Mouse (Mus musculus): ENCODE measurements around the gene Lmntd1. TPM values are rescaled to one million over a fixed set of nuclear protein-coding genes. Genes with fewer than 3 reads are reported as not detected.

Lmntd1 gene
- polyA plus RNA-seq, 1 experiment from 2014 or later = not detected

- Histone ChIP-seq H3K4me1 (replicated peaks) (no peaks in the 10 kb centered on the region), H3K36me3 (replicated peaks) (no peaks in the 10 kb centered on the region), H3K4me3 (replicated peaks) (no peak overlapping the region), H3K27ac (replicated peaks) (no peak overlapping the region), H3K9me3 (replicated peaks) (no peaks in the 10 kb centered on the region), H3K27me3 (no peaks in the 10 kb centered on the region; the same call in 1 of the 2 replicates), H3K9ac (no peak overlapping the region), H3K4me2 (no peak overlapping the region)
- ATAC-seq (ENCODE audit: insufficient read depth) = no peak
- WGBS (ENCODE audit: insufficient replicate concordance) = 29% methylated on average over 2 of the region's 2 CpGs
These were observed 242.1 kb downstream of the Lmntd1 start for GRCm38 (mm10) chr6:145372066-145372465.

GRCm38 (mm10) chr6:145371586-145371985 lies 242.5 kb downstream of the Lmntd1 start:
- ATAC-seq (ENCODE audit: insufficient read depth) = no peak
- H3K9ac ChIP-seq = no peak overlapping the region
- 60% methylated on average over 4 of the region's 4 CpGs for WGBS (ENCODE audit: insufficient replicate concordance)
- H3K4me2 ChIP-seq = no peak overlapping the region
- H3K4me1 ChIP-seq (replicated peaks) = no peaks in the 10 kb centered on the region
- no peaks in the 10 kb centered on the region for H3K36me3 ChIP-seq (replicated peaks)
- H3K27me3 ChIP-seq = no peaks in the 10 kb centered on the region; the same call in 1 of the 2 replicates
- no peak overlapping the region for H3K27ac ChIP-seq (replicated peaks)
- no peaks in the 10 kb centered on the region for H3K9me3 ChIP-seq (replicated peaks)
- no peak overlapping the region for H3K4me3 ChIP-seq (replicated peaks)

GRCm38 (mm10) chr6:145370302-145370701 lies 243.8 kb downstream of the Lmntd1 start:
- Histone ChIP-seq H3K9ac (no peak overlapping the region), H3K36me3 (replicated peaks) (no peaks in the 10 kb centered on the region), H3K4me2 (no peak overlapping the region), H3K9me3 (replicated peaks) (no peaks in the 10 kb centered on the region), H3K27me3 (no peaks in the 10 kb centered on the region), H3K4me3 (replicated peaks) (no peak overlapping the region), H3K4me1 (replicated peaks) (no peaks in the 10 kb centered on the region), H3K27ac (replicated peaks) (no peak overlapping the region)
- WGBS (ENCODE audit: insufficient replicate concordance) = 62% methylated on average over 3 of the region's 3 CpGs
- ATAC-seq (ENCODE audit: insufficient read depth) = no peak

GRCm38 (mm10) chr6:145369290-145369689 lies 244.8 kb downstream of the Lmntd1 start:
- no peaks in the 10 kb centered on the region for H3K27me3 ChIP-seq
- H3K36me3 ChIP-seq (replicated peaks) = no peaks in the 10 kb centered on the region
- WGBS (ENCODE audit: insufficient replicate concordance) = 47% methylated on average over 4 of the region's 4 CpGs
- H3K27ac ChIP-seq (replicated peaks) = no peak overlapping the region
- H3K4me2 ChIP-seq = no peak overlapping the region
- H3K9ac ChIP-seq = no peak overlapping the region
- H3K4me1 ChIP-seq (replicated peaks) = no peaks in the 10 kb centered on the region
- H3K9me3 ChIP-seq (replicated peaks) = no peaks in the 10 kb centered on the region
- no peak overlapping the region for H3K4me3 ChIP-seq (replicated peaks)
- ATAC-seq (ENCODE audit: insufficient read depth) = no peak

- H3K4me2 ChIP-seq = no peak overlapping the region
- no peaks in the 10 kb centered on the region for H3K4me1 ChIP-seq (replicated peaks)
- 79% methylated on average over 11 of the region's 11 CpGs for WGBS (ENCODE audit: insufficient replicate concordance)
- H3K27ac ChIP-seq (replicated peaks) = no peak overlapping the region
- no peak overlapping the region for H3K9ac ChIP-seq
- H3K9me3 ChIP-seq (replicated peaks) = no peaks in the 10 kb centered on the region
- H3K27me3 ChIP-seq = no peaks in the 10 kb centered on the region
- no peak overlapping the region for H3K4me3 ChIP-seq (replicated peaks)
- no peaks in the 10 kb centered on the region for H3K36me3 ChIP-seq (replicated peaks)
- no peak for ATAC-seq (ENCODE audit: insufficient read depth)
These were observed 247.6 kb downstream of the Lmntd1 start for GRCm38 (mm10) chr6:145366488-145366887.

GRCm38 (mm10) chr6:145363698-145364097 lies 250.4 kb downstream of the Lmntd1 start:
- no peaks in the 10 kb centered on the region for H3K27me3 ChIP-seq
- H3K27ac ChIP-seq (replicated peaks) = no peak overlapping the region
- no peak for ATAC-seq (ENCODE audit: insufficient read depth)
- no peak overlapping the region for H3K9ac ChIP-seq
- WGBS (ENCODE audit: insufficient replicate concordance) = 43% methylated on average over 7 of the region's 7 CpGs
- no peaks in the 10 kb centered on the region for H3K36me3 ChIP-seq (replicated peaks)
- peaks cover 6% of the 10 kb centered on the region for H3K4me1 ChIP-seq (replicated peaks)
- no peak overlapping the region for H3K4me2 ChIP-seq
- H3K9me3 ChIP-seq (replicated peaks) = no peaks in the 10 kb centered on the region
- H3K4me3 ChIP-seq (replicated peaks) = no peak overlapping the region

- Histone ChIP-seq H3K36me3 (replicated peaks) (no peaks in the 10 kb centered on the region), H3K4me3 (replicated peaks) (no peak overlapping the region), H3K4me1 (replicated peaks) (peaks cover 6% of the 10 kb centered on the region), H3K9ac (no peak overlapping the region), H3K27me3 (no peaks in the 10 kb centered on the region), H3K9me3 (replicated peaks) (no peaks in the 10 kb centered on the region), H3K4me2 (no peak overlapping the region), H3K27ac (replicated peaks) (no peak overlapping the region)
- ATAC-seq (ENCODE audit: insufficient read depth) = peak; percentile 43
- WGBS (ENCODE audit: insufficient replicate concordance) = 51% methylated on average over 12 of the region's 12 CpGs
These were observed 252.9 kb downstream of the Lmntd1 start for GRCm38 (mm10) chr6:145361109-145361694.

GRCm38 (mm10) chr6:145359470-145360430 lies 254.4 kb downstream of the Lmntd1 start:
- Histone ChIP-seq H3K27me3 (no peaks in the 10 kb centered on the region), H3K9me3 (replicated peaks) (no peaks in the 10 kb centered on the region), H3K4me2 (no peak overlapping the region), H3K36me3 (replicated peaks) (no peaks in the 10 kb centered on the region), H3K27ac (replicated peaks) (no peak overlapping the region), H3K4me3 (replicated peaks) (no peak overlapping the region), H3K9ac (no peak overlapping the region), H3K4me1 (replicated peaks) (peaks cover 6% of the 10 kb centered on the region)
- no peak for ATAC-seq (ENCODE audit: insufficient read depth)
- 42% methylated on average over 26 of the region's 26 CpGs for WGBS (ENCODE audit: insufficient replicate concordance)

- no peak overlapping the region for H3K4me3 ChIP-seq (replicated peaks)
- H3K9me3 ChIP-seq (replicated peaks) = no peaks in the 10 kb centered on the region
- no peaks in the 10 kb centered on the region for H3K36me3 ChIP-seq (replicated peaks)
- 69% methylated on average over 9 of the region's 9 CpGs for WGBS (ENCODE audit: insufficient replicate concordance)
- ATAC-seq (ENCODE audit: insufficient read depth) = no peak
- H3K27me3 ChIP-seq = no peaks in the 10 kb centered on the region
- H3K4me1 ChIP-seq (replicated peaks) = peaks cover 6% of the 10 kb centered on the region
- H3K4me2 ChIP-seq = no peak overlapping the region
- no peak overlapping the region for H3K9ac ChIP-seq
- H3K27ac ChIP-seq (replicated peaks) = no peak overlapping the region
These were observed 256.1 kb downstream of the Lmntd1 start for GRCm38 (mm10) chr6:145358001-145358400.

GRCm38 (mm10) chr6:145353806-145354205 lies 260.3 kb downstream of the Lmntd1 start:
- H3K4me1 ChIP-seq (replicated peaks) = peaks cover 10% of the 10 kb centered on the region
- H3K4me3 ChIP-seq (replicated peaks) = no peak overlapping the region
- WGBS (ENCODE audit: insufficient replicate concordance) = 68% methylated on average over 5 of the region's 5 CpGs
- no peak overlapping the region for H3K27ac ChIP-seq (replicated peaks)
- H3K9me3 ChIP-seq (replicated peaks) = no peaks in the 10 kb centered on the region
- H3K9ac ChIP-seq = no peak overlapping the region
- ATAC-seq (ENCODE audit: insufficient read depth) = no peak
- H3K4me2 ChIP-seq = no peak overlapping the region
- no peaks in the 10 kb centered on the region for H3K27me3 ChIP-seq
- H3K36me3 ChIP-seq (replicated peaks) = no peaks in the 10 kb centered on the region

GRCm38 (mm10) chr6:145352705-145353104 lies 261.4 kb downstream of the Lmntd1 start:
- Histone ChIP-seq H3K4me2 (no peak overlapping the region), H3K27me3 (no peaks in the 10 kb centered on the region), H3K9me3 (replicated peaks) (no peaks in the 10 kb centered on the region), H3K36me3 (replicated peaks) (no peaks in the 10 kb centered on the region), H3K4me1 (replicated peaks) (peaks cover 17% of the 10 kb centered on the region), H3K4me3 (replicated peaks) (no peak overlapping the region), H3K9ac (no peak overlapping the region), H3K27ac (replicated peaks) (no peak overlapping the region)
- 0 out of 2 replicates have a peak, but pooled peaks have one; percentile 18 for ATAC-seq (ENCODE audit: insufficient read depth)
- 12% methylated on average over 1 of the region's 1 CpGs for WGBS (ENCODE audit: insufficient replicate concordance)
